In genomic region chr6:86471317-86471716, GRCm38 (mm10) we compare ENCODE assay signal across 8 mouse cellular contexts. TPM values are rescaled to one million over a fixed set of nuclear protein-coding genes. Genes with fewer than 3 reads are reported as not detected.
DNase-seq lines count a peak whose midpoint lies in the region; ATAC-seq and TF ChIP-seq lines count a peak whose summit lies in the region.

No protein-coding gene starts in this region.

- no peak overlapping the region for H3K4me3 ChIP-seq in cerebellum, adult 2 months (replicated peaks; ENCODE audit: insufficient read depth, low read depth, low read length)
- peak overlapping the region; percentile 96 for H3K4me3 ChIP-seq in testis, adult 2 months (ENCODE audit: control insufficient read depth, low read depth, low read length)
- H3K4me3 ChIP-seq in liver, embryonic 12.5 days, result peak overlapping the region; percentile 63

- H3K27ac ChIP-seq in cerebellum, adult 2 months (ENCODE audit: insufficient read depth, low read length), result peak overlapping the region; percentile 51; the same call in 1 of the 2 replicates
- H3K27ac ChIP-seq in testis, adult 2 months (ENCODE audit: control insufficient read depth, insufficient read depth, low read depth, low read length), result peak overlapping the region; percentile 97
- H3K27ac ChIP-seq in liver, embryonic 12.5 days, result peak overlapping the region; percentile 82

- H3K4me1 ChIP-seq in cerebellum, adult 2 months (ENCODE audit: control insufficient read depth, insufficient read depth, low read length), result peaks cover 6% of the 10 kb centered on the region; the same call in 1 of the 2 replicates
- H3K4me1 ChIP-seq in testis, adult 2 months (ENCODE audit: control insufficient read depth, insufficient read depth, low read length), result peaks cover 18% of the 10 kb centered on the region
- H3K4me1 ChIP-seq in liver, embryonic 12.5 days, result peaks cover 38% of the 10 kb centered on the region

- H3K9ac ChIP-seq in liver, embryonic 12.5 days, result peak overlapping the region; percentile 79

- WGBS in cerebellum, adult 2 months, result 88% methylated on average over 3 of the region's 3 CpGs
- WGBS in liver, embryonic 12.5 days (ENCODE audit: insufficient replicate concordance), result 55% methylated on average over 3 of the region's 3 CpGs

- no peak for ATAC-seq in liver, embryonic 12.5 days
- no peak for ATAC-seq in activated CD4-positive, CD25-positive, alpha-beta regulatory T cell, adult 4 months

- TF ChIP-seq CTCF in cerebellum, adult 2 months (IDR thresholded peaks at IDR 0.05; ENCODE audit: borderline replicate concordance, insufficient read depth, low read depth, low read length), result no peak
- no peak for TF ChIP-seq CTCF in testis, adult 2 months (IDR thresholded peaks at IDR 0.05; ENCODE audit: control insufficient read depth, insufficient read depth, insufficient replicate concordance, low read depth, low read length)

- no peaks in the 10 kb centered on the region for H3K9me3 ChIP-seq in liver, embryonic 12.5 days (replicated peaks)

- peak in 1 of 2 experiments; percentile 30 for DNase-seq in cerebellum, adult 2 months
- no peak for DNase-seq in cerebellum, adult 18-20 months
- DNase-seq in testis, postnatal 14 days (ENCODE audit: low spot score), result no peak
- no peak for DNase-seq in thymus, postnatal 4 days
- DNase-seq in frontal cortex, postnatal 14 days (ENCODE audit: low spot score in 2 of 2), result no peak

- no peak for TF ChIP-seq POLR2A in cerebellum, adult 2 months (IDR thresholded peaks at IDR 0.05; ENCODE audit: borderline replicate concordance, insufficient read depth, low read length)
- TF ChIP-seq POLR2A in testis, adult 2 months (IDR thresholded peaks at IDR 0.05; ENCODE audit: control insufficient read depth, low read depth, low read length), result no peak

- no peaks in the 10 kb centered on the region for H3K36me3 ChIP-seq in testis, adult 2 months (ENCODE audit: control insufficient read depth, insufficient read depth, low read length)
- H3K36me3 ChIP-seq in liver, embryonic 12.5 days, result peaks cover 39% of the 10 kb centered on the region

- H3K4me2 ChIP-seq in liver, embryonic 12.5 days, result peak overlapping the region; percentile 87

- no peaks in the 10 kb centered on the region for H3K27me3 ChIP-seq in cerebellum, adult 2 months (ENCODE audit: control insufficient read depth, insufficient read depth, low read length)
- H3K27me3 ChIP-seq in testis, adult 2 months (ENCODE audit: control insufficient read depth, insufficient read depth, low read length), result no peaks in the 10 kb centered on the region
- H3K27me3 ChIP-seq in liver, embryonic 12.5 days (replicated peaks), result no peaks in the 10 kb centered on the region

RNA-seq across cellular contexts. Expression of gene C87436, which starts 33.1 kb away (rescaled TPM):
- polyA plus RNA-seq in cerebellum, adult 2 months (2012; rRNA removed), result 24.3 and 25.3 TPM in 2 replicates
- polyA plus RNA-seq in testis, adult 2 months (2012; rRNA removed), result 77.1 and 82.3 TPM in 2 replicates
- 17.9 and 18.8 TPM in 2 replicates for polyA plus RNA-seq in liver, embryonic 12.5 days (2016; fragmentation: Nextera tagmentation; extraction: Ambion mirVana)
- 10 to 100 TPM; 25.1 to 26.1 TPM for polyA plus RNA-seq in activated CD4-positive, CD25-positive, alpha-beta regulatory T cell, adult 4 months (2017; shearing (Covaris generic))

RNA-seq across cellular contexts. Expression of gene Gm44790, which starts 44.9 kb away (rescaled TPM):
- polyA plus RNA-seq in cerebellum, adult 2 months (2012; rRNA removed), result 0.82 and 1.1 TPM in 2 replicates
- polyA plus RNA-seq in testis, adult 2 months (2012; rRNA removed), result 2.8 and 3.1 TPM in 2 replicates
- polyA plus RNA-seq in liver, embryonic 12.5 days (2016; fragmentation: Nextera tagmentation; extraction: Ambion mirVana), result not detected in 2 replicates
- polyA plus RNA-seq in activated CD4-positive, CD25-positive, alpha-beta regulatory T cell, adult 4 months (2017; shearing (Covaris generic)), result not detected

RNA-seq across cellular contexts. Expression of gene Pcbp1, which starts 54.8 kb away (rescaled TPM):
- polyA plus RNA-seq in cerebellum, adult 2 months (2012; rRNA removed), result 179 and 186 TPM in 2 replicates
- 91.6 and 99.3 TPM in 2 replicates for polyA plus RNA-seq in testis, adult 2 months (2012; rRNA removed)
- polyA plus RNA-seq in liver, embryonic 12.5 days (2016; fragmentation: Nextera tagmentation; extraction: Ambion mirVana), result 465 and 466 TPM in 2 replicates
- polyA plus RNA-seq in activated CD4-positive, CD25-positive, alpha-beta regulatory T cell, adult 4 months (2017; shearing (Covaris generic)), result 10 to 100 TPM; 35.3 to 39.2 TPM
